ENCODE assay signal across 15 mouse cellular contexts in the genomic region with DNA sequence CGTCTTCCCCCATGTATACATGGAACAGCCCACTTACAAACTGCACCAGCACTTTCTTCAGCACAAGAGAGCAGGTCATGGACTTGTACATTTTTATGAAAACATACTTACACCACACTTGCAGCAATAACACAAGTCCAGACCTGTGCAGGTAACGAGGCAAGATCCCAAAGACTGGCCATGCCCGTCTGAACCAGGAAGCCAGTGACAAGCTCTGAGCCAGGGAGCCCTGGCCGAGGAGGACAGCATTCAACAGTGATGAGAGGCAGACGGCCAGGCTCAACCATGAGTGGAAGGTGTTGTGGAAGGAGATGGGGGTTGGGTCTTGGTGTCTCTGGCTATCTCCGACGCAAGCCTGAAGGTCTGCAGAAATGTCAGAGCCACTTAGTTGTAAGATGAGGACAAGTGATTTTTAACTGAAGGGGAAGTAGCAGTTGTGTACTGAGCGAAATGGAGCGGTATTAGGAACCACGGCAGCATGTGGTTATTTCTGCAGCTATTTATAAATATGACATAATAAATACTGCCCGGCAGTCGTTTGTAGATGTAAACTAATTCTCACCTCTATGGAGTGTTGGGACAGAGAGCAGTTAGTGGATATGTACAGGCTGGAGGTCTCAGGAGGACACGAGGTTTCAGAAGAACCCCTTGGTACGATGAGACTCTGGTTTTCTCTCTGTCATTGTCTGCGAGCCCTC. TPM values are rescaled to one million over a fixed set of nuclear protein-coding genes. Genes with fewer than 3 reads are reported as not detected.
DNase-seq lines count a peak whose midpoint lies in the region; ATAC-seq and TF ChIP-seq lines count a peak whose summit lies in the region.
"Had no signal": no experiment of that assay in that cellular context is flagged by ENCODE, and none has a peak within 500 bp of the region (broad histone marks: within the 10 kb centered on the region; RNA-seq: fewer than 3 reads in every experiment).

No protein-coding gene starts in this region.

- peak overlapping the region; percentile 40 for H3K4me2 ChIP-seq in liver, postnatal 0 days (ENCODE audit: low read depth, low read length)
- H3K4me2 ChIP-seq: embryonic facial prominence, embryonic 12.5 days; forebrain, embryonic 13.5 days; hindbrain, embryonic 15.5 days had no signal

- H3K27ac ChIP-seq in liver, postnatal 0 days (ENCODE audit: low read depth) = peak overlapping the region; percentile 80
- H3K27ac ChIP-seq: embryonic facial prominence, embryonic 12.5 days; forebrain, embryonic 13.5 days; hindbrain, embryonic 15.5 days had no signal

- WGBS in liver, postnatal 0 days (ENCODE audit: insufficient replicate concordance) = 41% methylated on average over 15 of the region's 15 CpGs

- peak; percentile 61 for ATAC-seq in granulocyte monocyte progenitor cell, adult 5-6 weeks (replicated peaks; ENCODE audit: poor library complexity, severe bottlenecking)
- ATAC-seq in liver, postnatal 0 days = no peak
- ATAC-seq: forebrain, embryonic 13.5 days had no signal

- DNase-seq in heart, adult 11 months = peak; percentile 86
- no peak for DNase-seq in heart, adult 8-10 months (ENCODE audit: low spot score)
- peak; percentile 53 for DNase-seq in 416B (ENCODE audit: low read depth)
- no peak for DNase-seq in liver, postnatal 0 days
- no peak for DNase-seq in adrenal gland, postnatal 4 days (ENCODE audit: low spot score in 2 of 2)
- DNase-seq in embryo, embryonic 9.5 days (ENCODE audit: extremely low spot score) = no peak
- DNase-seq in thymus, adult 18-20 months = no peak
- DNase-seq: cerebellum, adult 9-10 months; gastrocnemius, postnatal 14 days; kidney, adult 2 months; kidney, postnatal 4 days had no signal

- no peaks in the 10 kb centered on the region for H3K27me3 ChIP-seq in liver, postnatal 0 days (ENCODE audit: insufficient read depth, low read length)
- H3K27me3 ChIP-seq: embryonic facial prominence, embryonic 12.5 days; forebrain, embryonic 13.5 days; hindbrain, embryonic 15.5 days had no signal

- peaks cover 60% of the 10 kb centered on the region for H3K4me1 ChIP-seq in liver, postnatal 0 days (ENCODE audit: insufficient read depth)
- H3K4me1 ChIP-seq: embryonic facial prominence, embryonic 12.5 days had no signal

- no peaks in the 10 kb centered on the region for H3K9me3 ChIP-seq in liver, postnatal 0 days (ENCODE audit: low read length)
- H3K9me3 ChIP-seq: embryonic facial prominence, embryonic 12.5 days; forebrain, embryonic 13.5 days; hindbrain, embryonic 15.5 days had no signal

- peaks cover 56% of the 10 kb centered on the region for H3K36me3 ChIP-seq in liver, postnatal 0 days (replicated peaks; ENCODE audit: insufficient read depth, low read length)
- H3K36me3 ChIP-seq: embryonic facial prominence, embryonic 12.5 days; hindbrain, embryonic 15.5 days had no signal

- TF ChIP-seq EP300 in liver, postnatal 0 days (IDR thresholded peaks at IDR 0.05; ENCODE audit: low read depth) = no peak

- H3K4me3 ChIP-seq in liver, postnatal 0 days (ENCODE audit: low read depth, low read length) = no peak overlapping the region
- H3K4me3 ChIP-seq: embryonic facial prominence, embryonic 12.5 days; forebrain, embryonic 13.5 days; hindbrain, embryonic 15.5 days had no signal

- H3K9ac ChIP-seq in liver, postnatal 0 days (replicated peaks) = 0 out of 2 replicates have a peak overlapping the region, but pooled peaks have one; percentile 32
- H3K9ac ChIP-seq: embryonic facial prominence, embryonic 12.5 days; forebrain, embryonic 13.5 days; hindbrain, embryonic 15.5 days had no signal

- TF ChIP-seq CTCF in liver, postnatal 0 days (IDR thresholded peaks at IDR 0.05; ENCODE audit: low read depth) = no peak

RNA-seq across cellular contexts. Expression of gene Acsl1, which starts 26.6 kb away (rescaled TPM):
- total RNA-seq in heart, adult 8-10 months (2022) = 100 to 1,000 TPM; 930 to 978 (median 952) TPM
- 55.7 and 60.2 TPM in 2 replicates for total RNA-seq in granulocyte monocyte progenitor cell, adult 5-6 weeks (2014; fragmentation: Nextera tagmentation)
- total RNA-seq in granulocyte monocyte progenitor cell, adult 5-6 weeks (2017) = 75.4 and 121 TPM in 2 replicates
- 428 and 466 TPM in 2 replicates for polyA plus RNA-seq in liver, postnatal 0 days (2015; fragmentation: Nextera tagmentation; extraction: Ambion mirVana)
- total RNA-seq in adrenal gland, postnatal 4 days (2021) = 100 to 1,000 TPM; 217 to 313 TPM

RNA-seq across cellular contexts. Expression of gene Cenpu, which starts 54.4 kb away (rescaled TPM):
- total RNA-seq in heart, adult 8-10 months (2022) = 1 to 10 TPM in 2 of 4 experiments, under 1 TPM in 2; 0.65 to 1.1 (median 0.96) TPM
- 21.1 and 48.4 TPM in 2 replicates for total RNA-seq in granulocyte monocyte progenitor cell, adult 5-6 weeks (2014; fragmentation: Nextera tagmentation)
- total RNA-seq in granulocyte monocyte progenitor cell, adult 5-6 weeks (2017) = 65.7 and 125 TPM in 2 replicates
- 8.2 and 9.7 TPM in 2 replicates for polyA plus RNA-seq in liver, postnatal 0 days (2015; fragmentation: Nextera tagmentation; extraction: Ambion mirVana)
- total RNA-seq in adrenal gland, postnatal 4 days (2021) = 10 to 100 TPM in 1 of 2 experiments, 1 to 10 TPM in 1; 9.4 to 10.8 TPM

Comparison
In these comparisons a context has a peak if more than half of its experiments do, and no peak if none do; other contexts are left out.
1. DNase-seq: peak in heart, adult 11 months (single experiment) and 416B (single experiment); none in heart, adult 8-10 months (single experiment), liver, postnatal 0 days (single experiment), adrenal gland, postnatal 4 days (0 of 2), embryo, embryonic 9.5 days (single experiment) and thymus, adult 18-20 months (0 of 2).
2. RNA of gene Cenpu, which starts 54.4 kb away (total RNA-seq): 21.1 to 125 TPM in granulocyte monocyte progenitor cell, adult 5-6 weeks and 9.4 to 10.8 TPM in adrenal gland, postnatal 4 days; 0.65 to 1.1 TPM in heart, adult 8-10 months; every median in the first group is over 4 times any median in the second.